Mouse (Mus musculus) subcutaneous adipose tissue, adult 2 months (tissue): Measurements from ENCODE around the gene Zfp599. TPM values are rescaled to one million over a fixed set of nuclear protein-coding genes. Genes with fewer than 3 reads are reported as not detected.

Experiments
- polyA plus RNA-seq: library from polyadenylated mRNA; depleted of rRNA; stranded (reverse); fragments of >200 nt; gene quantifications from 2 replicates; pipeline ENCODE4 v1.2.3, GENCODE M21; 2012; ENCODE audit warnings: low replicate concordance; rRNA removed

Zfp599 gene
- polyA plus RNA-seq, result 0.04 and 0.71 TPM in 2 replicates

DNA sequence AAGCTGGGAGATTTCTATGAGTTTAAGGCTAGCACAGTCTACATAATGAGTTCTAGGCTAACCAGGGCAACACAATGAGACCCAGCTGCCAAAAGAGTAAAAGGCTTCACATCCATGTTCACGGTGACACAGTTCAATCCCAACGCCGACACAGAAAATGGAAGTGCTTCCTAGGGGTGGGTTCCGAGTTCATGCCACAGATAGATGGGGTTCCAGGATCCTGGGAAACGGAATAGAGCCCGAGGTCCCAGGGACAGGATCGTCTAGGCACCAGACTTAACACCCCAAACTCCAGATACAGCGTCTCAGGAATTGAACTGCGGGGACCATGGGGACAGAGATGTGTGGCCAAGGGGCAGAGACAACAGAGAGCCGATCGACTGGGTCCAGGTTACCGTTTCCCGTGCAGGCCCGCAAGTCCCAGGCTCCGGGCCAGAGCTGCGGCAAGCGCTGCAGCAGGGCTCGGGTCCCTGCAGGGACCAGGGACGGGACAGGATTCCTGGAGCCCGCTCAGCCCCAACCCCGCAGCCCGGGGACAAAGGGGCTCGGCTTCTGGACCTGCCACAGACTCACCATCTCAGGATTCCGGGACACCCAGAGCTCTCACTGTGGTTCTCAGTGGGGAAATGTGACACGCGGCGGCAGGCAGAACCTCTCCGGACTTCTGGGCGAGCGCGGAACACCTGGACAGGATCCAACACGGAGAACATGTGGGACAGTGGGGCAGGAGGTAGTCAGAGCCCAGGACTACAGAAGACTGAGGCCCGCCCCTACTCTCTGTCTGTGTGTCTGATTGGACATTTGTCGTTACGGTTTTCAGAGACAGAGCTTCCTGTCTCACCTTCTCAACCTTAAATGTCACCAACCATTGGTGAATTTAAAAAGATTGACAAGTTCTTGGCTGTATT lies at the start of gene Zfp599:
Gene Zfp599, minus strand, starts transcription at position 712 of the 908 bp plus-strand sequence.

DNA sequence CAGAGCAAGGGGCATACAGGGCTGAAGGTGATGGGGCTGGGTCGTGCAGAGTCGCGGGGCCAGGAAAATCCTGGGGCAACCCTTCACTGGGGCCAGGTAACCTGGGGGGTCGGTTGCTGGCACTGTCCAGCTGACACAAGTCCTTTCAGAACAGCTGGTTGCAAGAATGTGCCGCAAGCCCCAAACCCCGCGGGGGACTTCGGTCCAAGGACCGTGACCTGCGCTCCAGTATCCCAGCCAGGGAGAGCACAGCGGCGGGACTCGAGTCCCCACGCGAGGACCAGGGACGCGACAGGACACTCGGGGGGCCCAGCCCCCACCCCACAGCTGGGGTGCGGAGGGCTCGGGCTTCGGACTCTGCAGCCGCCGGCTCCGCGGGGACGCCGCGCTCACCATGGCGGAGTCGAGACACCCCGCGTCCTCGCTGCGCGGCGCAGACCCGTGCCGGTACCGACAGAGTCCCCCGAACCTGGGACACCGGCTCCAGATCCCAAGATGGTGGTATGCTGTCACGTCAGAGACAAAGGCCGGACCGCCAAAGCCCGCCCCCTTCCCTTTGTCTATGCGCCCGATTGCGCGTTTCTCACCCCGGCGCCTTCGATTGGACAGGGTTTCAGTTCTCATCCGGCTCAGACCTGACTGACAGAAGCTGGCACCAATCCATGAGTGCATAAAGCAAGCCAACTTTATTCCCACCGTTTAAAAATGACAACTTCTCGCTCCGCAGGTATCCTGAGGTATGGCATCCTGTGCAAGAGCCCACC lies 47.6 kb upstream of the Zfp599 start, which contains the start of gene Zfp810:
Gene Zfp810, minus strand, starts transcription at position 493 of the 764 bp plus-strand sequence.

DNA sequence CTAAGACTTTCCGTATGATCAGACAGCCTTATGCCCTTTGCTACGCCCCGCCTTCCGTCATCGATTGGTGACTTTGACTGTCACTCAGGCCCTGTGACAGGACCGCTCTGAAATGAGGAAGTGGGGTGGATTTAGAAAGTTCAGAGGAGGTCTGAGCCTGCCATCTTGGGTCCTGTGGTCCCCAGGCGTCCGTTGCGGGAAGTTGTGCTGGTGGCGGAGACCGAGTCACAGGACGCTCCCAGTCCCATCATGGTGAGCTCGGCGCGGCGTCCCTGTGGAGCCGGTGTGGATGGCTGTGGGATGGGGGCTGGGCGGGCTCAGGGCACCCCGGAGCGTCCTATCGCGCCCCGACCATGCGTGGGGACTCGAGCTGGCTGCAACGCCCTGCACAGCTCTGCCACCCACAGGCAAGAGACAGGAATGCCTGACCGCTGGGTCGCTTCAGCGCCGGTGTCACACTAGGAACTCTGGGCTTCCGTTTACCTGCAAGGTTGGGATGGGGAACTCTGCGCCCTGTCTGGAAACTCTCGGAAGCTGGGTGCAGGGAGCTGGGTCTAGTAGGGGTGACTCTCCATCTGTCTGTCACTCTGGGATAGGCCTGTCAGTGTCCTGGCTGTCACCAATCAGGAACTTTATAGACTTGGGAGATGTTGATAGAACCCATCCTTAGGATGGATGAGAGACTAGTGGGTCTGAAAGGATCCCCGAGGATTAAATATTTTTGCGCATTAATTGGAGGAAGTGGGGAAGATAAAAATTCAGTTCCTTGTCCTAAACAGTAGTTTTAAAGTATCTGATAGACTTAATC lies 33.9 kb downstream of the Zfp599 start, which contains the start of gene Zfp809:
Gene Zfp809, plus strand, starts transcription at position 134 of the 808 bp plus-strand sequence.

Other genes starting within 250 kb of the Zfp599 start
- 0.22 and 0.56 TPM in 2 replicates for gene Elavl3, start 207.9 kb downstream of the Zfp599 start, polyA plus RNA-seq
- not detected in 2 replicates for gene Gm49318, start 188.6 kb downstream of the Zfp599 start, polyA plus RNA-seq
- 14.6 and 26.8 TPM in 2 replicates for gene Zfp653, start 188.5 kb downstream of the Zfp599 start, polyA plus RNA-seq
- 56.9 and 69.5 TPM in 2 replicates for gene Ecsit, start 174.5 kb downstream of the Zfp599 start, polyA plus RNA-seq
- gene Cnn1, start 160.7 kb downstream of the Zfp599 start, polyA plus RNA-seq, result 19.0 and 388 TPM in 2 replicates
- 141 and 144 TPM in 2 replicates for gene Elof1, start 142.7 kb downstream of the Zfp599 start, polyA plus RNA-seq
- gene Acp5, start 124.2 kb downstream of the Zfp599 start, polyA plus RNA-seq, result 344 and 1,133 TPM in 2 replicates
- gene Pigyl, start 103.0 kb downstream of the Zfp599 start, polyA plus RNA-seq, result 64.5 and 77.9 TPM in 2 replicates
- gene Zfp872, start 71.8 kb downstream of the Zfp599 start, polyA plus RNA-seq, result 0.33 TPM in 2 replicates
- 19.3 and 20.7 TPM in 2 replicates for gene Zfp809, start 34.2 kb downstream of the Zfp599 start, polyA plus RNA-seq
- 7.9 and 8.0 TPM in 2 replicates for gene Zfp810, start 47.8 kb upstream of the Zfp599 start, polyA plus RNA-seq
- gene Anln, start 129.3 kb upstream of the Zfp599 start, polyA plus RNA-seq, result 2.0 and 4.9 TPM in 2 replicates
- gene 9530077C05Rik, start 151.6 kb upstream of the Zfp599 start, polyA plus RNA-seq, result 0.37 and 2.2 TPM in 2 replicates
- gene Gm17545, start 194.4 kb upstream of the Zfp599 start, polyA plus RNA-seq, result not detected in 2 replicates
- gene Rp9, start 209.8 kb upstream of the Zfp599 start, polyA plus RNA-seq, result 24.5 and 54.4 TPM in 2 replicates
- gene Bbs9, start 215.8 kb upstream of the Zfp599 start, polyA plus RNA-seq, result 10.7 and 15.5 TPM in 2 replicates